Mouse (Mus musculus) naive thymus-derived CD4-positive, alpha-beta T cell, adult 2 months (primary cell): ENCODE data around the gene Dact2.

Experiments
- DNase-seq: peaks from one replicate; pipeline ENCODE4 v3.0.0-alpha.2; 2011; ENCODE audit warnings: low read depth

The Dact2 gene

GRCm38 (mm10) chr17:14212796-14213195 is 8.7 kb upstream of the Dact2 start:
- DNase-seq: no peak

- no peak for DNase-seq
Measured at GRCm38 (mm10) chr17:14207093-14207561, 3.0 kb upstream of the Dact2 start.

GRCm38 (mm10) chr17:14206062-14206461 is 2.0 kb upstream of the Dact2 start:
- no peak for DNase-seq

DNA sequence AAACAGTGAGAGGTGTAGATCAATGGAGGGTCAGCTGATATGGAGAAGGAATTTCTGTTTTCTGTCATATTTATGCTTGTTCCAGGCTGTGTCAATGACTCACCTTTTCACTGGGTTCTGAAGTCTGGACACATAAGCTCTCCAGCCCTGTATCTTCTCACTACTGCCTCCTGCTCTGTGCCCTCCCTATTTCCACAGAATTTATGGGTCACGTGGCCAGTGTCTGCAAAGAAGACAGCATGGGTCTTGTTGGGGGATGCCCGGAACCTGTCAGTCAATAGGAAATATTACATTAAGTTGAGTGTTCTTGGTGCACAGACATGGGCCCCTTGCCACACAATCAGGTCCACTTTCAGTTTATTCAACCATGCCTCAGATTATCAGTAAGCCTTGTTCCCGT is 1.1 kb upstream of the Dact2 start:
- DNase-seq: no peak

DNA sequence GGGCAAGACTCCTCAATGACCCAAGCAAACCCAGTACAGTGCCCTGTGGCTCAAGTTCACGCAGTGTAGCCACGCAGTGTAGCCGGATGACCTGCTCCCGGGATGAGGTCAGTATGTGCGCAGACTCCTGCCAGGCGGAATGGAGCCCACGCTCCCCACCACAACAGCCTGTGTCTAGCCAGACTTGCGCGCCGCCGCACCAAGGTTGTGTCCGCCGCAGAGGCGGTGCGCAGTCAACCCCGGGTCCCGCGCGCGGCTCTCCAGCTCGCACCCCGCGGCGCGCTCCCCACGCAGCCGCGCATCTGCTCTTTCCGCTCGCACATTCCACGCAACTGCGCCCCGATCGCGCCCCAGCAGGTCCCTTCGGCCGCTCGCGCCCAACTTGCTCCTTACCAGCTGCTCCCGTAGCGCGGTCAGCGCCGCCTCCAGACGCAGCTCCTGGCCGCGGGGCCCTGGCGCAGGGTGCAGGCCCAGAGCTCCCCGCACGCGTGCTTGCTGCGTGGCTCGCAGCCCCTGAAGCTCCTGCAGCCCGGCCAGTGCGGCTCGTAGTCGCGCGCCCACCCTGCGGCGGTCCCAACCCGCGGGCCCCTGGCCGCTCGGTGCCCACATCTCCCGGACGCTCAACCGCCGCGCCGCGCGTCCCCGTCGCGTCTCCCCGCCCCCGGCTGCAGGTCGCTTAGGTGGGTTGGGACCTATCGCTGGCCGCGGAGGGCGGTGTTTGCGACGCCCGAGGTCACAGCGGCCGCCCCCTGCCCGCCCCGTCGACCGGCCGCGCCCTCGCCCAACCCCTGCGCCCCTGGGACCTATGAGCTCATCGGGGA is 773 bp downstream of the Dact2 start:
- no peak for DNase-seq

DNA sequence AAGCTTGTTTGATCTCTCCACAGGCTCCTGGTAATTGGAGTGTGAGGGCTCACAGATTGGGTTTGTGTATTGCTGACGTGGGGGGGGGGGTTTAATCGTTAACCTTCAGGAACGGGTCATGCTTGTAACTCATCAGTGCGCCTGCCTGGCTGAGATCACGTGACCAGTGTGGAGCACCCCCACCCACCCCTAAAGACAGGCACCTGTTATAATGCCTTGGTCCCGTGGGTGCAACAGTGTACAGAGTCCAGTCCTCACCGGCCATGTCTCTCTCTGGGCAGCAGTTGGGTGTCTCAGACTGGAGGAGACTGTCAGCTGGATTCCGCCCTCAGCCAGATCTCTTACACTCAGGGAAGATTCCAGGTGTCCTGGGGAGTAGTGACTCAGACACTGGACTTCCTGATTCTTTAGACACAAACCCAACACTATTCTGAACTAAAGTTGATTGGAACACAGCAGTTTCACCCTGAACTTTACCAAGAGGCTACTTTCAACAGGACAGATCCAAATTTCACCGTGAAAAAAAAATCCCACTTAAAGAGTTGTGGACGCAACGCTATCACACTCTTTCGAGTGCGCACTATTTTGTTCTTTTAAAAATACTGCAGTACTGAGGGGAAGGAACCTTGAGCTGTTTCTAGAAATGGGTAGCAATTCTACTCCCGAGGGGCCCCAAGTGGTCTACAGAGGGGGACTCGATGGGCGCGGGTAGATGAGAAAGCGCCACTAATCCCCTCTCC is 1.6 kb downstream of the Dact2 start:
- no peak for DNase-seq

DNA sequence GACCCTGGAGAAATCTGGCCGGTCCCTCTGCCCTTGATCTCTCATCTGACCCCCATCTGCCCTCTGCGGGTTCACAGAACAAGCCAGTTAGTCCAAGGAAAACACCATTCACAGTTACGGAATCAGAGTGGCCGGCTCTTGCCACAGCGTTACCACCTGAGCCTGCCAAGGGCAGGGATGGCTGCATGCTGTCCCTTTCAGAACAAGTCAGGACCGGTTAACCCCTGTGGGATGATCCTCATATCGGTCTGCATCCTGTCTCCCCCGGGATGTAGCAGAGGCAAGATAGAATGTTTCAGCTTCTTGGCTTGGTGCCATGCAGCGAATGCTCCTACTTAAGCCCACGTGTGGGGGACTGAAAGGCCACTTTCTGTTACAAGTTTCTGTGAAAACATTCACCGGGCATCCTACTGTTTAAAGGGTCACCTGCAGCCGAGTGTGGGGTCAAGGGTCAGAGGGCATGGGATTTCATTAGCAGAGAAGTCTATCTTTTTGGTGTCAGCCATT is 2.8 kb downstream of the Dact2 start:
- no peak for DNase-seq

DNA sequence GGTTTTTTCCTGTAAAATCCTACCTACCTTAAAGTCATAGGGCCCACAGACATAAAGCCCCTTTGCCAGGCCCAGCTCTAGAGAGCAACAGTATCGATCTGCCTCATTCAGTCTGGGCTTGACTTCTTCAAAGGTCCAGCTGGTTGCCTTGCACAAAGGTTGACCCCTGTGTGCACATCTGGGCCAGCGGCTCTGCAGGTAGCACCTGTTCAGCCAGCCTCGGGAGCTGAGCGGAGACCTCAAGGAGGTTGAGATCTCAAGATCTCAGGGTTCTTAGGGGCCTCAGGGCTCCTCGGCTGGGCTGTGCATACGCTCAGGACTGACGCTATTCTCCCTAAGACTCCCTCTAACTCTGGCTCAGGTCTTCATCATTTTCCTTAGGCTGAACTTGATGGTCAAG is 3.9 kb downstream of the Dact2 start:
- no peak for DNase-seq

DNA sequence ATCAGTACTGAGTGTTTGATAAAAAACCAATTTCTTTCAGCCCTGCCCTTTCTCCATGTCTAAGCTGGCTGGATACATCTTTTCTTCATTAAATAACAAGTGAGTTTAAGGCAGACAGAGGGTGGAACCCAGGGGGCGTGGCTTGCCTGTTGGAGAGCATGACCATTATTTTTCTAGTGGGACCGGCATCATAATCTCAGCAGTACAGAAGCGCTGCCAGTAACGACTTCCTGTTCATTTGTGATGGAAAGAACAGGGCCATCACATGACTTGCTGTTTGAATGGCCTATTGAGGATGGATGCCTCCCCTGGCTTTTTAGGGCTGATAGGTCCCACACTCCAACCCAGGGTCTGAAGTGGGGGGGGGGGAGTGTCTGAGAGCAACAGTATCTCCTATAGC is 4.5 kb downstream of the Dact2 start:
- no peak for DNase-seq

DNA sequence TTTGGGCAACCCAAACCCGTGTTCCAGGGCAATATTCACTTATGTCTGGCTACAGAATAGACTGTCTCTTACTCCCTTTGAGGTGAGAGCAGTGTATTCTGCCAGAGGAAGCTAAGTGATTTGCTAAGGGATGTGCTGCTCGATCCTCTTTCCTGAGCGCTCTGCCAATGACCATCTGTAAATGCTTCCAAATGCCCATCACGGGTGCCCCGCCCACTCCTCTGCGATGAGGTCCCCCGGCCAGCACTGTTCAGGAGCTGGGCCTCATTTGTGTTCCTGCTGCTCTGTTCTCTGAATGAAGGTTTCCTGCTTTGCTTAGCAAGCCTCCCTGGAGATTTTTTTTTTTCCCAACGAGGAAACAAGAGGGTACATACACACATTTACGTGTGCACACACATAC is 11.2 kb downstream of the Dact2 start:
- no peak for DNase-seq

DNA sequence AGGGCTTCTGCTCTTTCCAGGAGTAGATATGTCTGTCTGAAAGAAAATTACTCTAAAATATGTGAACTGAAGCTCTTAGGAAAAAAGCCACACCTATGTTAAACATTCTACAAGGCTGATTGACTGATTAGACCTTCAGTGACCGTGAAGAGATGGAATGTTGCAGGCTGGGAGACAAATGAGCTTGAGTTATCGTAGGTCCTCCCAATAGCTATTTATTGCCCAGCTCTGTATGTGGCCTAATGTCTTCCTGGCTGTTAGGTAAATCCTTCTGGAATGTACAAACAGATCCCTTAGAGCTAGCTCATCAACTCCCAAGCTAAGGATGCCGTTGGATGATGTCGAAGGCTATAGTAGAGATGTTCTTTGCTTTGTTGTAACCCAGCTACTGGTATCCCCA is 11.7 kb downstream of the Dact2 start:
- DNase-seq: no peak

DNA sequence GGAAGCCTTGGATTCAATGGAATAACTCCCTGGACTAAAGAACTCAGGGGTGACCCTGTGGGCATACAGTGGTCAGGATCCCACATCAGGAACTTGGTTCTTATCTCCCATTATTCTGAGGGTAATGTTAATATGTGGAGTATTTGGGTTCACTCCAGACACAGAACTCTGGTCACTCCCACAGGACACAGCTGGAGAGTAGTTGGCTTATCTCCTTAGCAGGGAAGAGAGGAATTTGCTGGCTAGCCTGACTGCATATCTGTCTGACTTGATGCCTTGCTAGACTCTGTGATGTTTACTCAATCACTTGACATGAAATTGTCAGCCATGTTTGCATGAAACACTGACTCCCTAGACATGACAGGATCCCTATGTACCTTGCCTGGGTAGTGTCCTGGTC is 15.6 kb downstream of the Dact2 start:
- no peak for DNase-seq

DNA sequence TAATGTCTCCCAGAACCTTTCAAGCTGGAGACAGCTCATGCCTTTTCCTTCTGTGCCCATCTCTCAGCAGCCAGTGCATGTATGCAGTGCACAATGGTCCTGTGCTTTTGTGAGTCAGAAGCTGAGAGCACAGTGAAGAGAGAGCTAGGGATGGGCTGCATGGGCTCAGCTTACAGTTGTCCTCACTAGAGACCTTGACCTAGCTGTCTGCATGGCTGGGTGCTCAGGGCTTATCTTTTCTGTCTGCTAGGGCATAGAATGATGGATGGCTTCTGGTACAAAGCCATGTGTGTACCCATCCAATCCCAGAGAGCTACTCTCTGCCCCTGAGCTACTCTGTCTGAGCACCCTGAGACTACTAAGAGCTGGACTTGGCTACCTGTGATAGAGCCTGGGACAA is 17.0 kb downstream of the Dact2 start:
- no peak for DNase-seq

DNA sequence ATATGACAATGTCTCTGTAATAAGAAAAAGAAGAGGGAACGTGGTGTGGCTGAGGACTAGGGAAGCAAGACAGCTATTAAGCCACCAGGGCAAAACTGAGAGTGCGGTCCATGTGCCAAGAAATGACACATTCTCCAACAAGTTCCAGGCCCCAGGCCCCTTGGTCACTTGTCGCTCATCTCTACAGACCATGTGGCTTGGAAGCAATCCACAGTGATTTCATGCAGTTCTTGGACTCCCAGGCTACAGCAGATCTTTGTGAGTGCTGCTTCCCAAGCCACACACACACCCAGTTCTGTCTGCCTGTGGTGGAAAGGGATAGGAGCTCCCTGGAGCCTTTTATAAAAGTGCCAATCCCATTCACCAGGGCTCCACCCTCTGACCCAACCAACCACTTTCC is 17.9 kb downstream of the Dact2 start:
- no peak for DNase-seq

DNA sequence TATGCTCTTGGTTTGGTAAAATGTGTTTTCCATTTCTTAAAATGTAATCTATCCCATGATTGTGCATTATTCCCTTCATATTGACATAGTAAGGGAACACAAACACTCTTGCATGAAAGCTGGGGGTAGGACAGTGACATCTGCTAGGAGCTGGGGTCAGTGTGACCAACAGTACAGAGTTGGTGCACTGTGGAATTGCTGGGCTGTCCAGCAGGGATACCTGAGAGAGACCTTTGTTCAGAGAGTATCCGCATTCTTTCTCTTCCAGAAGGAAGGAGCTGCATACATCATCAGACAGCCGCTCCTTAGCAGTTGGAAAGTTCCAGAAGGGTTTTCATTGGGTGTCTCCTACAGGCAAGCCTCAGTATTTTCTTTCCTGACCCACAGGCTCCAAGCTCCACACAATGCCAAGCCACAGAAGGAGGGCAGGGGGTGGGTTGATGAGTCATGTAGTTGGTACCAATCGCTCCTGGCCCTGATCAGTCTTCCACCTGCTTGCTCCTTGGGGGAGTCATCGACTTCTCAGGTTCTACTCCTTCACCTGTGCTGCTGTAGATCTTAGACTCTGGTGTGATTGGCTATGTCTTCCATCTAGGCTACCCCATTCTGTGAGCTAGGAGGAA is 19.8 kb downstream of the Dact2 start:
- DNase-seq: no peak

- DNase-seq: no peak
Measured at GRCm38 (mm10) chr17:14183717-14184116, 20.4 kb downstream of the Dact2 start.

DNA sequence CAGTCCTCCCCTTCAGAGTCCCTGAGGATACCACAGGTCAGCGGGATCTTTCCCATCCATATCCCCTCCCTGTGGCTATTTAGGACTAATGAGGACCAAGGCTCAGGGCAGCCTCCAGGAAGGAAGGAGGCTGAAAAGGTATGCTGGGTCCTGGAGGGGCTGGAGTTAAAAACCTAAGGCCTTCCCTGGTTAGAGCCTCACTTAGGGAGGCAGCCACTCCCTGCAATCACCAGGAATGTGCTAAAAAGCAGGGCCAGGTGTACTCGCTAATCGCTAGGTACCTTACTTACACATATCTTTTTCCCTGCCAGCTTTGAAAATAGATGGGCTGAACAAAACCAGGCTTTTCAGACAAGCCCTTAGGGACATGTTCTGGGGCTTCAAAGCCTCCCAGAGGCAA is 21.2 kb downstream of the Dact2 start:
- no peak for DNase-seq

DNA sequence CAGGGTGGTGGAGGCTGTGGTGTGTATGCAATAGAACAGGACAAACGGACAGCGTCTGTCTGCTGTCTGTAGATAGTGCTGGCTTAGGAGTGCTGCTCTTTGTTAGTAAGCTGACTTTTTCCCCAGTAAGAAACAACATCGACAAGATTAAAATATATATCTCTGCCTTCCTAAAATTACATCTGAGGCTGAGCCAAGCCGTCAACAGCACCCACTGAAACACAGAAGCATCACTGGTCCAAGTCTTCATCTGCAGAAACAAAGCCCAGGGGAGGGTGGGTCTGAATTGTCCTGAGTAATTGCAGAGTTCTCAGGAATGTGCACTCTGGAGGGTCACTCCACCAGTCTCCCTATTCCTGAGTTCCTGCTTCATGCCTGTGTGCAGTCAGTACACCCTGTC is 25.2 kb downstream of the Dact2 start:
- no peak for DNase-seq

GRCm38 (mm10) chr17:14178475-14178874 is 25.6 kb downstream of the Dact2 start:
- no peak for DNase-seq

DNA sequence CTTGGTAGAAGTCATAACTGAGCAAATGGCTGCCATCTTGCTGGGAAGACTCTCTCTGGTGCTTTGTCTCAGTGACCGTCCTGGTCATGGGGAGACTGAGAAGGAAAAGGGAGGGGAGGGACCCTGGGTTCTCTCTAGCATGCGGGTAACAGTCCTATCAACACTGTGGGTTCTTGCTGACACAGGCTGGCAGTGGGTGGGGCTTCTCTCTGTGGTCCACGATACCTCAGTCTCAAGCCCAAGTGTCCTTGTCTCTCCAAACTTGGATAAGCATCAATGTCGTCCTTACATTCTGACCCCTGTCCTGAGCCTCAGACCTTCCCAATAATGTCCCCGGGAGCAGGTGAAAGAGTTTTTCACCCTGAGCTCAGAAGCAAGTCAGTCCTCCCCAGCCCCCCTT is 26.1 kb downstream of the Dact2 start:
- DNase-seq: no peak

GRCm38 (mm10) chr17:14177018-14177417 is 27.1 kb downstream of the Dact2 start:
- DNase-seq: no peak

GRCm38 (mm10) chr17:14175704-14176103 is 28.4 kb downstream of the Dact2 start:
- DNase-seq: no peak

GRCm38 (mm10) chr17:14175019-14175418 is 29.1 kb downstream of the Dact2 start:
- no peak for DNase-seq
